Mouse (Mus musculus): ENCODE data around the gene Fam107a. TPM values are rescaled to one million over a fixed set of nuclear protein-coding genes. Genes with fewer than 3 reads are reported as not detected.
"Not testable (repeated sequence)": the region's sequence is repeated elsewhere in the genome, so short reads cannot be mapped to it uniquely, and the experiment has no call there.

Gene Fam107a
- total RNA-seq, 2 experiments from 2014 or later = 213 to 316 TPM

- DNase-seq (ENCODE audit: low spot score in 2 of 2) = no peak
Observed at GRCm38 (mm10) chr14:8320528-8320927, 2.7 kb upstream of the Fam107a start.

- DNase-seq (ENCODE audit: low spot score in 2 of 2) = no peak
Observed at GRCm38 (mm10) chr14:8316366-8317193, 1.2 kb downstream of the Fam107a start.

DNA sequence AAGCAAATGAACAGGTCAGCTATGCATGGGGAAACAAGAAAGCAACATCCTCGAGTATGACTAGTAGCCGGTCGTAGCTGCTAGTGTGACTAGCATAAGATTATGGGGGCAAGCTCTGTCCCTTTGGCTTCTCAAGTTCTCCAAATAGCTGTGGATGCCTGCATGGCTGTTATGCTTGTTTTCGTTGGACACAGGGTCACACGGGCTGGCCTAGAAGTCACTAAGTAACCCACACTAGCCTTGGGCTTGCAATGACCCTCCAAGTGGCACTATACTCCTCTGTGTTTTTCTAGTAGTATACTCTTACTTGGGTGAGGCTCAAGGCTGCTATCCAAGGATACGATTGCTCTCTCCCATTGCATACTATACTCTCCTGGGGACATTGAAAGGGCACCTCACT, 2.7 kb downstream of the Fam107a start:
- no peak for DNase-seq (ENCODE audit: low spot score in 2 of 2)

DNA sequence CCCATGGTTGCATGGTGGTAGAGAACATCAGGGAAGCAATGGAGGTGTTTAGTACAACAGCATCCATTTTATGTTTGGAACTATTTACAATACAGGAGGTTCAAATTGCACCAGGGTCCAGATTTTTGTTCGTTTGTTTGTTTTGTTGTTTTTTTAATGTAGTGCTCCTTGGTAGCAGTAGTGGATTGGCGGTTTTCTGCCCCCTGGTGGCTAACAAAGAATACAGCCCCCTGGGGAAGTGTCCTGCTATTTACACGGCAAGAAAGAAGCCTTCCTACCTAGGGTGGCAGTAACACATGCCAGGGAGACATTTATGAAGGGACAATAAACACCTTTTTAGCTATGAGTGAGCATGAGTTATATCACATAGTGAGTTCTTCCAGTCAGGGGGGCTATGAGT, 3.3 kb downstream of the Fam107a start:
- DNase-seq (ENCODE audit: low spot score in 2 of 2) = no peak

- DNase-seq (ENCODE audit: low spot score in 2 of 2) = no peak
Observed at GRCm38 (mm10) chr14:8313877-8314276, 3.9 kb downstream of the Fam107a start.

DNA sequence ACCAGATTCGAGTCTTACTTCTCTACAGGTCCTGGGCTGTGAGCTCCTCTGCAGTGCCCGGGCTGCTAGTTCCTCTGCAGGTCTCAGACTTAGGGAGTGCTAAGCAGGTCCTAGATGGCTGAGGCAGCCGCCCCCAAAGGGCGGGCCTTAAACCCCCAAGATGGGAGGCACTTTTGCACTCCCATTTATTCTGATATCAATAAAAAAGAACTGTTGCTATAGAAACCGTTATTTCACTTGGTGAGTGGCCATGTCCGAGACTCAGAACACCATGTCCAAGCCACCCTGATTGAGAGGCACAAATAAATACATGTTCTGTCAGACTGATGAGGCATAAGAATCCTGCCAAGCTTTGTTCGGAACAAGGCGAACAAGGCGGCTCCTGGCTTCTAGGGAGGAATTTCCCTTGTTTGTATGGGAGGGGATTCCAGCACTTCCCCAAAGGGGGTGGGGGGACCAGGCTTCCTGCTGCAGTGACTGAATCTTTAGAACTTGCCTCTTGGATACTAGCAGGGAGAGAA, 8.1 kb downstream of the Fam107a start:
- peak in 1 of 2 experiments; percentile 18 for DNase-seq (ENCODE audit: low spot score in 2 of 2)

DNA sequence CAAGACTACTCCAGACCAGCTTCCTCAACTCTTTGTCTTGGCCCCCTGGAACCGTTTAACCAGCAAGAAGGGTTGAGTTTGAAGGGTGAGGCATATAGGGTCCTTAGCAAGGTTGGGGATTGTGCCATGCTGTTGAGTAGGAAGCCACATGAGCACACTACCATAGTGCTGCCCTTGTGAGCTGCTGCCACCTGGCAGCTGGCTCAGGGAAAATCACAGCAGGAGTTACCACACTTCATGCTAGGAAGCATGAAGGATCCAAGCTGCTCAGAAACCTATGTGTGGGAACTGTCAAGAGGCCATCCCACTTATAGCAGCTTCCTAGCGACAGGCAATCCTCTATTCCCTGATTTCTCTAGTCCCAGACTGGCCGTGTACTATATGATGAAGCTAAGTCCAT, 9.2 kb downstream of the Fam107a start:
- no peak for DNase-seq (ENCODE audit: low spot score in 2 of 2)

DNA sequence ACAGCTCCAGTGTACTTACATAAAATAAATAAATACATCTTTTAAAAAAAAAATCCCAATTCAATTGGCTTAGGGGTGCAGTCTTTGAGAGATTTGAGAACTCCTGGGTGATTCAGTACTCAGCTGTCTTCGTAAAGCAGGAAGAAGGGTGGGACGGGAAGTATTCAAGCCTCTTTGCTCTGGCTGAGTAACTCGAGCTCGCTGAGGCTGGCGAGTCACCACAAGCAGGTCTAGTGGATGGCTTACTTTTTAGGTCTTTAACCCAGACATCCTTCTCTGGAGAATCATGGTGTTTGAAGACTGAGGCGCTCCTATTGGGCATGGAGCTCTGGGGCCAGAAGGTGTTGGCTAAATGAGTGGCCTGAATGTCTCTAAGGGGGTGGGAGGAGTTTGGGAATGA, 10.9 kb downstream of the Fam107a start:
- no peak for DNase-seq (ENCODE audit: low spot score in 2 of 2)

DNA sequence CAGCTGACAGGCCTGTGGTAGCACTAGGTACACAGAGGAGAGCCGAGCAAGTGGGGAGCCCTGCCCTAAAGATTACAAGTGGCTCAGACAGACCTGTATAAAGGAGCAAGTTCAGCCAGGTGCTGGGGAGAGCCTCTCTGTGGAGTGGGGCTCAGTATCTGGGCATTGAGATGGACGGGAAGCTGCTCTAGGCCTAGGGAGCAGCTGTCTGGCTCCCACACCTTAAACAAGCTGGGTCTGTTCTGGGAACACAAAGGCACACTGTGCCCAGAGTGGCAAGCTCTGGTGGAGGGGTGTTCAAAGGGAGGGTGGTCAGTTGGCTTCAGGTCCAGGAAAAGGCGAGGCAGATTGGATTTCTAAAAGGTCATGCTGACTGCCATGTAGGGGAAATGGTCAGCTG, 12.8 kb downstream of the Fam107a start:
- DNase-seq (ENCODE audit: low spot score in 2 of 2) = no peak

- DNase-seq (ENCODE audit: low spot score in 2 of 2) = no peak
Observed at GRCm38 (mm10) chr14:8304082-8304481, 13.7 kb downstream of the Fam107a start.

DNA sequence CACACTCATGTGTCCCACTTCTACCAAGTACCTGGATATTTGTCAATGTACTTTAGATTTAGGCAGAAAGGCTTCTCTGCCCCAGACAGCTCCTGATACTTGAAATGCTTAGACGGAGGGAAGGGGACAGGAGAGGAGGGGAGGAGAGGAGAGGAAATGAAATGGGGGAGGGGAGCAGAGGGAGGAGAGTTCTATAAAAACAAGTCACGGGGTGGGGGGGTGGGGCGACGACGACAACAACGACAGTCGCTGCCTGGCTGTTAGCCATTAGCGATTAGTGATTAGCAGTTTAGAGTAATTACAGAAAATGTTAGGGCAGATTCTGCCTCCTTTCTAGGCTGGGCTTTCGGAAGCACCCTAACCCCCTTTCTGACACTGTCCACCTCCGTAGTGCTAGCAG, 15.1 kb downstream of the Fam107a start:
- no peak for DNase-seq (ENCODE audit: low spot score in 2 of 2)

DNA sequence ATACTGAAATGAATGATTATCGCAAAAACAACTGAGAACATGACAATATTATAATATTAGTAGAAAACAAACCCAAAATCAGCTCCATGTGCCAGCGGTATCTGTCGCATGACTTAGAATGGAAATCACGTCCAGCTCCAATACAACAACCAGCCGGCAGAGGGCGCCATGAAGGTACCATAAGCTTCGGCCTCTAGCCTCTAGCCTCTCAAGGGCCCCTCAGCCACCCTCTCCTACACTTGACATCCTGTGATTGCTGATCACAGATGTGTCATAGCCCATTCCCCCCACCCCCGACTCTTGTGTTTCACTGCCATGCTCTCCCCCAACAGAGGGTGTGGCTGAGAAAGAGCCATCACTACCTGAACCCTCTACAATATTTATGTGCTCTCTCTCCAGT, 17.5 kb downstream of the Fam107a start:
- DNase-seq (ENCODE audit: low spot score in 2 of 2) = peak in 1 of 2 experiments; percentile 52

DNA sequence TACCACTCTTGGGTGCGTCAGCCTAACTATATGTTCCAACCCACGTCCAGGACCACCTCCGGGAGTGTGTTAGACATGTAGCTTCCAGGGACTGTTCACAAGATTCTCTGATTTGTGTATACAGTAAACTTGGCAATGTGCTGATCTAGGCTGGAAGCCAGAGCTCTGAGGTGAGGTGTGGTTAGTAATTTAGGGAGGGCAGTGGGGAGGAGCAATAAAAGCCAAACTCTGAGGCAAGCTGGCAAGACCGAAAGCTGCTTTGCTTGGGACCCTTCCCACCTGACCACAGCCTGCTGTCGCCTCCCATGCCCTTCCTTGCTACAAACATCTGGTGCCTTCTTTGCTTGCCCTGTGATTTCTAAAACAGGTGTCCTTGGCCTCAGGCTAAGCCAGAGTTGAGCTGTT, 19.9 kb downstream of the Fam107a start:
- DNase-seq (ENCODE audit: low spot score in 2 of 2) = no peak

GRCm38 (mm10) chr14:8294257-8294656, 23.6 kb downstream of the Fam107a start:
- no peak for DNase-seq (ENCODE audit: low spot score in 2 of 2)

GRCm38 (mm10) chr14:8286595-8286994, 31.2 kb downstream of the Fam107a start:
- DNase-seq (ENCODE audit: low spot score in 2 of 2) = not testable (repeated sequence)

- DNase-seq (ENCODE audit: low spot score in 2 of 2) = no peak
Observed at GRCm38 (mm10) chr14:8283784-8284183, 34.0 kb downstream of the Fam107a start.

- DNase-seq (ENCODE audit: low spot score in 2 of 2) = not testable (repeated sequence)
Observed at GRCm38 (mm10) chr14:8271281-8271680, 46.5 kb downstream of the Fam107a start.

DNA sequence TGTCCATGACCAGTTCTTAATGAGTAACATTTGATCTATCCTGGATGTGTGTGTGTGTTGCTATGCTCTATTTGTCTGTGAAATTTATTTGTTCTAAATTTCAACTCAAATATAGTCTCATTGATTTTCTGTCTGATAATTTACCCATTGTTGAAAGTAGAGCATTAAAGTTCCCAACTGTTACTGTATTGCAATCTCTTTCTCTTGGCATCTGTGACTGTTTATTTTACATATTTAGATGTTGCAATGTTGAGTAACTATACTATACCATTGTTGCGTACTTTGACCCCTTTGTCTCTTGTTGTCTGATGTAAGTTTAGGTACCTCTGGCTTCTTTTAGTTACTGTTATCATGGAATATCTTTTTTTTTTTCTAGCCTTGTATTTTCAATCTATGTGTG, 53.4 kb downstream of the Fam107a start:
- DNase-seq (ENCODE audit: low spot score in 2 of 2) = no peak

- no peak for DNase-seq (ENCODE audit: low spot score in 2 of 2)
Observed at GRCm38 (mm10) chr14:8262242-8262641, 55.6 kb downstream of the Fam107a start.

- DNase-seq (ENCODE audit: low spot score in 2 of 2) = no peak
Observed at GRCm38 (mm10) chr14:8260214-8260613, 57.6 kb downstream of the Fam107a start.

DNA sequence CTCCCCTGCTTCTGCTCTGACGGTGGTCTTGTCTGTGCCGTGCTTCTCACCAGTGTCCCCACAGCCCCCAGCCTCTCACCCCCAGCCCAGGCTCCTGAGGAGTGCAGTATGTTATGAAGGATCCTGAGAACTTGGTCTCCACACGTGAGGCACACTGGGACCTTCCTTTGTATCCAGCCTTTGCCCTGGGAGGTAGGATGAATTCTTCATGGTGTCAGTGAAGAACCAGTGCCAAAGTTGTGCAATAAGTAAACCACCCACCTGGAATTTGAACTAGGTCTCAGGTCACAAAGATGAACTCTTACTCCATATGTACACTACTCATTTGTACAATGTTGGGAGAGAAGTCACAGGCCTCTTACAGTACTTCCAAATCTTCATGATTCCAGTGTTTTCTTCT, 58.7 kb downstream of the Fam107a start, which contains the start of gene Acox2:
Gene Acox2, minus strand, starts transcription at position 188 of the 400 bp plus-strand sequence.
- no peak for DNase-seq (ENCODE audit: low spot score in 2 of 2)

- DNase-seq (ENCODE audit: low spot score in 2 of 2) = no peak
Observed at GRCm38 (mm10) chr14:8258752-8259151, 59.1 kb downstream of the Fam107a start.

- DNase-seq (ENCODE audit: low spot score in 2 of 2) = no peak
Observed at GRCm38 (mm10) chr14:8258335-8258627, 59.5 kb downstream of the Fam107a start.

All from left cerebral cortex, adult 18-20 months (tissue).